Mouse (Mus musculus): Measurements from ENCODE around the gene Phc1. TPM values are rescaled to one million over a fixed set of nuclear protein-coding genes. Genes with fewer than 3 reads are reported as not detected.

Gene Phc1
- polyA plus RNA-seq, 1 experiment from 2014 or later = 36.9 TPM

DNA sequence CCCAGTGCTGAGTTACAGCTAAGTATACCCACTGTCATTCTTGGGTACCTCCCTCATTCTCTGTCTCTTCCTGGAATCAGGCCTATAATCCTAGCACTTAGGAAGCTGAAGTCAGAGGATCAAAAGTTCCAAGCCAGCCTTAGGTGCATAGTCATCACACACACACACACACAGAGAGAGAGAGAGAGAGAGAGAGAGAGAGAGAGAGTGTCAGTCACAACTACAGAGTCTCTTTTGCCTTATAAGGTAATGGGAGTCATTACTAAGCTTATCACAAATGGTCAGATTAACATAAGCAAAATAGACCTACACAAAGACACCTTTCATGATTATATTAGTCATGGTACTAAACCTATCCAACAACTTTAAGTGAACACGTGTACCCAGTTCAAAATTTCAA, 51.0 kb downstream of the Phc1 start:
- ATAC-seq (ENCODE audit: insufficient number of reproducible peaks, low FRiP score, low TSS enrichment, low read depth) (no peak), DNase-seq (ENCODE audit: low spot score) (no peak)
- Histone ChIP-seq H3K4me1 (ENCODE audit: control insufficient read depth, insufficient read depth, low read length) (no peaks in the 10 kb centered on the region), H3K27ac (replicated peaks; ENCODE audit: low read depth, low read length) (no peak overlapping the region), H3K4me3 (ENCODE audit: low read depth, low read length) (no peak overlapping the region), H3K9ac (ENCODE audit: low read length) (no peak overlapping the region), H3K4me2 (ENCODE audit: low read depth, severe bottlenecking) (no peak overlapping the region), H3K27me3 (ENCODE audit: control insufficient read depth, insufficient read depth, low read length) (no peaks in the 10 kb centered on the region), H3K36me3 (ENCODE audit: control insufficient read depth, insufficient read depth, low read length) (no peaks in the 10 kb centered on the region), H3K9me3 (ENCODE audit: control insufficient read depth, low read length) (no peaks in the 10 kb centered on the region)
- WGBS = 83% methylated on average over 1 of the region's 1 CpGs

GRCm38 (mm10) chr6:122288263-122288662, 52.1 kb downstream of the Phc1 start:
- H3K27me3 ChIP-seq (ENCODE audit: control insufficient read depth, insufficient read depth, low read length) = no peaks in the 10 kb centered on the region
- no peak overlapping the region for H3K4me2 ChIP-seq (ENCODE audit: low read depth, severe bottlenecking)
- ATAC-seq (ENCODE audit: insufficient number of reproducible peaks, low FRiP score, low TSS enrichment, low read depth) = no peak
- H3K9me3 ChIP-seq (ENCODE audit: control insufficient read depth, low read length) = no peaks in the 10 kb centered on the region
- no peaks in the 10 kb centered on the region for H3K36me3 ChIP-seq (ENCODE audit: control insufficient read depth, insufficient read depth, low read length)
- H3K27ac ChIP-seq (replicated peaks; ENCODE audit: low read depth, low read length) = no peak overlapping the region
- DNase-seq (ENCODE audit: low spot score) = no peak
- no peaks in the 10 kb centered on the region for H3K4me1 ChIP-seq (ENCODE audit: control insufficient read depth, insufficient read depth, low read length)
- no peak overlapping the region for H3K9ac ChIP-seq (ENCODE audit: low read length)
- WGBS = 74% methylated on average over 1 of the region's 1 CpGs
- H3K4me3 ChIP-seq (ENCODE audit: low read depth, low read length) = no peak overlapping the region

DNA sequence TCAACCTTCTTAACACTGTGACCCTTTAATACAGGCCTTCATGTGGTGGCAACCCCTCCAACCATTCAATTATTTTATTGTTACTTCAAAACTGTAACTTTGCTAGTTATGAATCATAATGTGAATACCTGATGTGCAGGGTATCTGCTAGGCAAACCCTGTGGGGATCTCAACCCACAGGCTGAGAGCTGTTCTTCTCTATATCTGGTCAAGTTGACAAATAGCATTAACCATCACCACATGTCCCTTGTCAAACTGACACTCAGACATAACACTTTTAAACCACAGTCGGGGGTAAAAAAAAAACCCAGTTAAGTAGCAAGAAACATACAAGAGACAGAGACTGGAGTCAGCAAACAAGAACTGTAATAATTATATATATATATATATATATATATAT, 55.5 kb downstream of the Phc1 start:
- 68% methylated on average over 1 of the region's 1 CpGs for WGBS
- Histone ChIP-seq H3K4me2 (ENCODE audit: low read depth, severe bottlenecking) (no peak overlapping the region), H3K27ac (replicated peaks; ENCODE audit: low read depth, low read length) (no peak overlapping the region), H3K4me3 (ENCODE audit: low read depth, low read length) (no peak overlapping the region), H3K9ac (ENCODE audit: low read length) (no peak overlapping the region), H3K4me1 (ENCODE audit: control insufficient read depth, insufficient read depth, low read length) (no peaks in the 10 kb centered on the region), H3K9me3 (ENCODE audit: control insufficient read depth, low read length) (no peaks in the 10 kb centered on the region), H3K27me3 (ENCODE audit: control insufficient read depth, insufficient read depth, low read length) (no peaks in the 10 kb centered on the region), H3K36me3 (ENCODE audit: control insufficient read depth, insufficient read depth, low read length) (no peaks in the 10 kb centered on the region)
- no peak for DNase-seq (ENCODE audit: low spot score)
- no peak for ATAC-seq (ENCODE audit: insufficient number of reproducible peaks, low FRiP score, low TSS enrichment, low read depth)

DNA sequence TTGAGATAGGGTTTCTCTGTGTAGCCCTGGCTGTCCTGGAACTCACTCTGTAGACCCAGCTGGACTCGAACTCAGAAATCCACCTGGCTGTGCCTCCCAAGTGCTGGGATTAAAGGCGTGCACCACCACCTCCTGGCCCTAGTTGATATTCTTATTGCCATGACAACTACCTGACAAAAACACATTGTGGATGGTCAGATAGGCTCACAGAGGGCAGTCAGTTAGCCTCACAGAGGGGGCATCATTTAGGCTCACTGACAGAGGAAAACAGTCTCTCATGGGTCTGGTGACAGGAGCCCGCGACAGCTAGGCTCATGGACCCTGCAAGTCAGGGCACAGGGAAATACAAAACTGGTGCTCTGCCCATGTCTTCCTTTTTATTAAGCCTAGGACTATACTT, 56.1 kb downstream of the Phc1 start:
- H3K4me1 ChIP-seq (ENCODE audit: control insufficient read depth, insufficient read depth, low read length) = no peaks in the 10 kb centered on the region
- DNase-seq (ENCODE audit: low spot score) (no peak), ATAC-seq (ENCODE audit: insufficient number of reproducible peaks, low FRiP score, low TSS enrichment, low read depth) (no peak)
- no peaks in the 10 kb centered on the region for H3K27me3 ChIP-seq (ENCODE audit: control insufficient read depth, insufficient read depth, low read length)
- no peak overlapping the region for H3K27ac ChIP-seq (replicated peaks; ENCODE audit: low read depth, low read length)
- no peak overlapping the region for H3K4me3 ChIP-seq (ENCODE audit: low read depth, low read length)
- H3K9ac ChIP-seq (ENCODE audit: low read length) = no peak overlapping the region
- WGBS = 83% methylated on average over 4 of the region's 4 CpGs
- no peak overlapping the region for H3K4me2 ChIP-seq (ENCODE audit: low read depth, severe bottlenecking)
- H3K36me3 ChIP-seq (ENCODE audit: control insufficient read depth, insufficient read depth, low read length) = no peaks in the 10 kb centered on the region
- H3K9me3 ChIP-seq (ENCODE audit: control insufficient read depth, low read length) = no peaks in the 10 kb centered on the region

DNA sequence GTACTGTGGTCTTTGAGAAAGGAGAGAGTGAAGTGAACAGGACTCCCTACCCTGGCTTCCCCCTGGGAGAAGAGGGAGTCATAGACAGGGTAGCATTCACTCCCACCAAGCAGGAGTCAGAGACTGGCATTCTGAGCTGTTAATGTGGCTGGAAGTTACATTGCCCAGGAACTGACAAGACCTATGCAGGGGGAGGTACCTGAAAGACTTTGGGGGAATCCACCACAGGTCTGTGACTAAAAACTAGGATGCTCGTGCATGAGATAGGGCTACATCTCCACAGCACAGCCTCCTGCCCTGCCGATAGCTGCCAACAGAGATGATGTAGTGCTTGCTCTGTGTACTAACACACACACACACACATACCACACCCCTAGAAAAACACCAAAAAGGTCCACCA, 56.9 kb downstream of the Phc1 start:
- WGBS = 88% methylated on average over 2 of the region's 2 CpGs
- no peak for ATAC-seq (ENCODE audit: insufficient number of reproducible peaks, low FRiP score, low TSS enrichment, low read depth)
- no peaks in the 10 kb centered on the region for H3K9me3 ChIP-seq (ENCODE audit: control insufficient read depth, low read length)
- no peaks in the 10 kb centered on the region for H3K27me3 ChIP-seq (ENCODE audit: control insufficient read depth, insufficient read depth, low read length)
- no peaks in the 10 kb centered on the region for H3K36me3 ChIP-seq (ENCODE audit: control insufficient read depth, insufficient read depth, low read length)
- no peak overlapping the region for H3K27ac ChIP-seq (replicated peaks; ENCODE audit: low read depth, low read length)
- no peak overlapping the region for H3K9ac ChIP-seq (ENCODE audit: low read length)
- no peak overlapping the region for H3K4me2 ChIP-seq (ENCODE audit: low read depth, severe bottlenecking)
- H3K4me1 ChIP-seq (ENCODE audit: control insufficient read depth, insufficient read depth, low read length) = no peaks in the 10 kb centered on the region
- DNase-seq (ENCODE audit: low spot score) = no peak
- no peak overlapping the region for H3K4me3 ChIP-seq (ENCODE audit: low read depth, low read length)

- 86% methylated on average over 6 of the region's 6 CpGs for WGBS
- Histone ChIP-seq H3K4me1 (ENCODE audit: control insufficient read depth, insufficient read depth, low read length) (no peaks in the 10 kb centered on the region), H3K4me2 (ENCODE audit: low read depth, severe bottlenecking) (no peak within 1 kb of the TSS), H3K4me3 (ENCODE audit: low read depth, low read length) (no peak within 1 kb of the TSS), H3K27me3 (ENCODE audit: control insufficient read depth, insufficient read depth, low read length) (no peaks in the 10 kb centered on the region), H3K9ac (ENCODE audit: low read length) (no peak within 1 kb of the TSS), H3K9me3 (ENCODE audit: control insufficient read depth, low read length) (no peaks in the 10 kb centered on the region), H3K36me3 (ENCODE audit: control insufficient read depth, insufficient read depth, low read length) (no peaks in the 10 kb centered on the region), H3K27ac (replicated peaks; ENCODE audit: low read depth, low read length) (no peak within 1 kb of the TSS)
- no peak for DNase-seq (ENCODE audit: low spot score)
- no peak for ATAC-seq (ENCODE audit: insufficient number of reproducible peaks, low FRiP score, low TSS enrichment, low read depth)
These were observed 57.6 kb downstream of the Phc1 start, which contains the start of gene Klrg1 for GRCm38 (mm10) chr6:122282782-122283181. Gene Klrg1, minus strand, starts transcription at chr6:122282882.

DNA sequence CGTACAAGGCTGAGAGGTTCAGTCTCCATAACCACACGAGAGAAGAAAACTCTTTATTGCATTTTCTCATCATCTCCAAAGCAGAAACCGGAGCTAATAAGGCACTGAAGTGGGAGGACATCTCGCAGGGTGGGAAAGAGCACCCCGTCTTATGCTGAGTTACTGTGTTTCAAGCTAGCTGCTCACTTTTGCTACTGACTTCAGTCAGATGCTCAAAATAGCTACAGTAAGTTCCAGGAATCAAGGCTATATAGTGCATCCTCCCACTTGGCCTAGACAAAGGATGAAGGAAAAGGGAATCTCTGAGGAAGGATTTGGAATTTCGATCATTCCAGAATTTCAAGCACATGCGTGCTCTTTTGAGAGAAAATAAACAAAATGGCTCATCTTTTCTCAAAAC, 63.8 kb downstream of the Phc1 start:
- ATAC-seq (ENCODE audit: insufficient number of reproducible peaks, low FRiP score, low TSS enrichment, low read depth) (no peak), DNase-seq (ENCODE audit: low spot score) (no peak)
- H3K27me3 ChIP-seq (ENCODE audit: control insufficient read depth, insufficient read depth, low read length) = no peaks in the 10 kb centered on the region
- no peak overlapping the region for H3K4me2 ChIP-seq (ENCODE audit: low read depth, severe bottlenecking)
- H3K4me1 ChIP-seq (ENCODE audit: control insufficient read depth, insufficient read depth, low read length) = no peaks in the 10 kb centered on the region
- no peaks in the 10 kb centered on the region for H3K36me3 ChIP-seq (ENCODE audit: control insufficient read depth, insufficient read depth, low read length)
- no peak overlapping the region for H3K9ac ChIP-seq (ENCODE audit: low read length)
- no peak overlapping the region for H3K27ac ChIP-seq (replicated peaks; ENCODE audit: low read depth, low read length)
- no peaks in the 10 kb centered on the region for H3K9me3 ChIP-seq (ENCODE audit: control insufficient read depth, low read length)
- WGBS = 92% methylated on average over 7 of the region's 7 CpGs
- no peak overlapping the region for H3K4me3 ChIP-seq (ENCODE audit: low read depth, low read length)

DNA sequence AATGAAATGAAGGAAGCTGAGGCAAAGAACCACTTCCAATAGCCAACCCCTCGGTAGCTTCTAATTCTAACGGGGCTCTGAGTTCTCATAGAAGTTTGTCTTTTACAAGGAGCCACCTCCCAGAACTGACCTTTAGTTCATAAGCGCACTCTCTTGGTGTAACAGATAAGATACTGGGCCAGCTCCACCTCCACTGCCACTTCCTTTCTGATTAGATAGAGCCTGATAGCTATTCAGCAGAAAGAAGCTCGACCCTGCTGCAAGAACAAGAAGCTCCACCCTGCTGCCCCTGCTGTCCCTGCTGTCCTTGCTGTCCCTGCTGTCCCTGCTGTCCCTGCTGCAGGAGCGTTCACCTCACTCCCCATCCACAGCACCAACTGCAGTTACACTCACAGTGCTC, 65.8 kb downstream of the Phc1 start:
- H3K9me3 ChIP-seq (ENCODE audit: control insufficient read depth, low read length) = no peaks in the 10 kb centered on the region
- H3K9ac ChIP-seq (ENCODE audit: low read length) = no peak overlapping the region
- H3K27ac ChIP-seq (replicated peaks; ENCODE audit: low read depth, low read length) = no peak overlapping the region
- no peaks in the 10 kb centered on the region for H3K36me3 ChIP-seq (ENCODE audit: control insufficient read depth, insufficient read depth, low read length)
- no peaks in the 10 kb centered on the region for H3K4me1 ChIP-seq (ENCODE audit: control insufficient read depth, insufficient read depth, low read length)
- H3K27me3 ChIP-seq (ENCODE audit: control insufficient read depth, insufficient read depth, low read length) = no peaks in the 10 kb centered on the region
- ATAC-seq (ENCODE audit: insufficient number of reproducible peaks, low FRiP score, low TSS enrichment, low read depth) (no peak), DNase-seq (ENCODE audit: low spot score) (no peak)
- H3K4me2 ChIP-seq (ENCODE audit: low read depth, severe bottlenecking) = no peak overlapping the region
- WGBS = 66% methylated on average over 5 of the region's 5 CpGs
- no peak overlapping the region for H3K4me3 ChIP-seq (ENCODE audit: low read depth, low read length)

DNA sequence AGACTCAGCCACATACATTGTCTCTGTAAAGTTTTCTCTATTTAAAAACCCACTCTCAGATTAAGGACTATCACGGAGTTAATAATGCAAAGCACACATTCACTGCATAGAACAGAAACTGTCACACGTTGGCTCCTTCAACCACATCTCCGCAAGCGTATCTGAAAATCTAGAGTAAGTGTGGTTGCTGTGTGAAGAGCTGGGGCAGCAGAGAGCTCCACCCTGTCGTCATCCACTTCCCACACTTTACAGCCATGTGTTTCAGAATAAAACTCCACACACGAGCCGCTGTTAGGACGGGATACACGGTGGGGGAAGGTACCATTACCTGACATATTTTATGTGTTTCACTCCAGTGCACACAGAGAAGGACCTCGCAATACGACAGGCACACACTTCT, 70.2 kb downstream of the Phc1 start:
- Histone ChIP-seq H3K9ac (ENCODE audit: low read length) (no peak overlapping the region), H3K36me3 (ENCODE audit: control insufficient read depth, insufficient read depth, low read length) (no peaks in the 10 kb centered on the region), H3K27me3 (ENCODE audit: control insufficient read depth, insufficient read depth, low read length) (no peaks in the 10 kb centered on the region), H3K4me1 (ENCODE audit: control insufficient read depth, insufficient read depth, low read length) (no peaks in the 10 kb centered on the region), H3K4me2 (ENCODE audit: low read depth, severe bottlenecking) (no peak overlapping the region), H3K4me3 (ENCODE audit: low read depth, low read length) (no peak overlapping the region), H3K27ac (replicated peaks; ENCODE audit: low read depth, low read length) (no peak overlapping the region), H3K9me3 (ENCODE audit: control insufficient read depth, low read length) (no peaks in the 10 kb centered on the region)
- DNase-seq (ENCODE audit: low spot score) (no peak), ATAC-seq (ENCODE audit: insufficient number of reproducible peaks, low FRiP score, low TSS enrichment, low read depth) (no peak)
- 85% methylated on average over 11 of the region's 11 CpGs for WGBS
